Comparison of ENCODE assay signal across 8 mouse cellular contexts in the genomic region with DNA sequence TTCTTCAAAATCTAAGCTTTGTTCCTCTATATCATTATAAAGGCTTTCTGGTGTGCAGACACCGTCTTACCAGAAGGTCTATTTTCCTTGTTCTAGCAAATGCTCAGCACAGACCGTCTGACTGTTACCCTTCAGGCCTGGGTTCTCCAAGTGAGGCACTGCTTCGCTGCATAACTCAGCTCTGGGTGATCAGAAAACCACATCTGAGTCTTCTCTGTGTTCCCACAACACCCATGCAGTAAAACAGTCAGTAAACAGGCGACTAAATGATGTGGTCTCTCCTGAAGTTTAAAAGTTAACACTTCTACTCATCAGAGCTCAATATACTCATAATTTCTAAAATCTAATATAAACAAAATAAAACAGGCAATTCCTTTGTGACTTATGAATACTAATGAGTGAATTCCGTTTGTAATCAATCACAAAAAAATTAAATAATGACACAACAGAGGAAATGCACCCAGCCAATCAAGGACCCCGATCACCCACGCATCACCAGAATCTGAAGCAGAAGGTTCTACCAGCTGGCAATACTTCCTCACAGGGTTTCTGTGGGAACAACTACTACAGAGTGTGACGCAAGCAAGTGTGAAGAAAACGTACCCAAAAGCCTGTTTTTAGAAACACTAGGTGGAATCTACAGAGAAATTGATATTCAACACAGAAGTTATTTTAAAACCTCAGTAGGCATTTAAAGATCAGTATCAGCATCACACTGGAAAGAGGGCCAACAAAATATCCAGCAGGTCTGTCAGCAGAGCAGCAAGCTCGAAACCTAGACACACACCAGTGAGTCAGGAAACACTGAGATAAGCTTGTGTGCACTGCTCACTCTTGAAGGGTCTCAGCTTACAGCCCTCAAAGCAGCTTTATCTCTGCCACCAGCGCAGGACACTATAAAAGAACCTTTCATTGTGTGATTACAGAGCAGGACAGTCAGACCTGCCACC. TPM values are rescaled to one million over a fixed set of nuclear protein-coding genes. Genes with fewer than 3 reads are reported as not detected.
DNase-seq lines count a peak whose midpoint lies in the region; ATAC-seq and TF ChIP-seq lines count a peak whose summit lies in the region.

No protein-coding gene starts in this region.

- no peak; the same call in 1 of the 2 replicates for ATAC-seq in heart, embryonic 13.5 days (ENCODE audit: extremely low read depth, insufficient number of reproducible peaks, low FRiP score, low TSS enrichment)
- peak; percentile 53 to 91 for ATAC-seq in hematopoietic stem cell, adult 5-6 weeks (replicated peaks in 1 of 2; ENCODE audit: insufficient read depth in 1 of 2, low FRiP score in 2 of 2, low TSS enrichment in 1 of 2, low read depth in 1 of 2, poor library complexity in 2 of 2, severe bottlenecking in 2 of 2)
- peak; percentile 92 for ATAC-seq in liver, embryonic 13.5 days (ENCODE audit: low read depth)
- peak; percentile 68; the same call in 1 of the 2 replicates for ATAC-seq in stomach, postnatal 0 days (ENCODE audit: low FRiP score, low TSS enrichment)

- peaks cover 18% of the 10 kb centered on the region for H3K4me1 ChIP-seq in heart, embryonic 13.5 days
- H3K4me1 ChIP-seq in liver, embryonic 13.5 days (replicated peaks): peaks cover 14% of the 10 kb centered on the region
- 0 out of 2 replicates have a peak, but pooled peaks cover 2% of the 10 kb centered on the region for H3K4me1 ChIP-seq in stomach, postnatal 0 days (replicated peaks; ENCODE audit: control insufficient read depth, insufficient read depth)

- peak overlapping the region; percentile 35 for H3K4me2 ChIP-seq in heart, embryonic 13.5 days
- no peak overlapping the region for H3K4me2 ChIP-seq in liver, embryonic 13.5 days
- H3K4me2 ChIP-seq in stomach, postnatal 0 days (replicated peaks; ENCODE audit: low read depth): no peak overlapping the region

- no peak for DNase-seq in heart, postnatal 10 days
- peak; percentile 36 for DNase-seq in NIH3T3 (ENCODE audit: low read depth)
- peak; percentile 31 for DNase-seq in liver, embryonic 13.5 days
- peak; percentile 25 for DNase-seq in stomach, postnatal 0 days (ENCODE audit: low spot score)
- no peak for DNase-seq in gastrocnemius, postnatal 36 days
- no peak for DNase-seq in kidney, adult 18-20 months

- peaks cover 37% of the 10 kb centered on the region for H3K36me3 ChIP-seq in heart, embryonic 13.5 days
- H3K36me3 ChIP-seq in liver, embryonic 13.5 days: peaks cover 37% of the 10 kb centered on the region
- H3K36me3 ChIP-seq in stomach, postnatal 0 days (ENCODE audit: control insufficient read depth, insufficient read depth, low read length): no peaks in the 10 kb centered on the region

- 39% methylated on average over 11 of the region's 11 CpGs for WGBS in heart, embryonic 13.5 days
- 47% methylated on average over 11 of the region's 11 CpGs for WGBS in liver, embryonic 13.5 days (ENCODE audit: insufficient replicate concordance)
- WGBS in stomach, postnatal 0 days: 45% methylated on average over 11 of the region's 11 CpGs

- H3K4me3 ChIP-seq in heart, embryonic 13.5 days: no peak overlapping the region
- no peak overlapping the region for H3K4me3 ChIP-seq in liver, embryonic 13.5 days (replicated peaks)
- no peak overlapping the region for H3K4me3 ChIP-seq in stomach, postnatal 0 days (ENCODE audit: low read depth, low read length)

- no peaks in the 10 kb centered on the region for H3K27me3 ChIP-seq in heart, embryonic 13.5 days (replicated peaks)
- H3K27me3 ChIP-seq in liver, embryonic 13.5 days: no peaks in the 10 kb centered on the region
- no peaks in the 10 kb centered on the region for H3K27me3 ChIP-seq in stomach, postnatal 0 days (ENCODE audit: control insufficient read depth, insufficient read depth, low read length)

- no peak; the same call in 1 of the 2 replicates for TF ChIP-seq CTCF in stomach, postnatal 0 days (IDR thresholded peaks at IDR 0.05; ENCODE audit: low read depth)

- H3K27ac ChIP-seq in heart, embryonic 13.5 days (replicated peaks): peak overlapping the region; percentile 79
- peak overlapping the region; percentile 41; the same call in 1 of the 2 replicates for H3K27ac ChIP-seq in liver, embryonic 13.5 days
- H3K27ac ChIP-seq in stomach, postnatal 0 days (replicated peaks): peak overlapping the region; percentile 45; the same call in 1 of the 2 replicates

- TF ChIP-seq EP300 in stomach, postnatal 0 days (optimal IDR thresholded peaks at IDR 0.05): no peak

- no peaks in the 10 kb centered on the region for H3K9me3 ChIP-seq in heart, embryonic 13.5 days
- no peaks in the 10 kb centered on the region for H3K9me3 ChIP-seq in liver, embryonic 13.5 days (replicated peaks)
- no peaks in the 10 kb centered on the region for H3K9me3 ChIP-seq in stomach, postnatal 0 days (ENCODE audit: control insufficient read depth, low read length)

- peak overlapping the region; percentile 48; the same call in 1 of the 2 replicates for H3K9ac ChIP-seq in heart, embryonic 13.5 days
- H3K9ac ChIP-seq in liver, embryonic 13.5 days: no peak overlapping the region
- no peak overlapping the region for H3K9ac ChIP-seq in stomach, postnatal 0 days (ENCODE audit: low read length)

- intact Hi-C loops in heart, postnatal 10 days (cut with DNase I): no loop called here
- intact Hi-C loops in gastrocnemius, postnatal 36 days (cut with DNase I): no loop called here

RNA-seq across cellular contexts. Expression of a gene that starts 46.4 kb away (rescaled TPM):
- polyA plus RNA-seq in heart, embryonic 13.5 days (2015; fragmentation: Nextera tagmentation; extraction: Ambion mirVana): 4.6 and 5.6 TPM in 2 replicates
- total RNA-seq in heart, postnatal 10 days (2021): 10 to 100 TPM in 1 of 2 experiments, 1 to 10 TPM in 1; 8.8 to 11.7 TPM
- total RNA-seq in hematopoietic stem cell, adult 5-6 weeks (2017): 29.8 and 49.2 TPM in 2 replicates
- polyA plus RNA-seq in liver, embryonic 13.5 days (2015; fragmentation: Nextera tagmentation; extraction: Ambion mirVana): 3.0 and 3.5 TPM in 2 replicates
- polyA plus RNA-seq in stomach, postnatal 0 days (2015; fragmentation: Nextera tagmentation; extraction: Ambion mirVana): 1.6 and 2.0 TPM in 2 replicates
- 1 to 10 TPM; 4.3 to 5.8 TPM for total RNA-seq in gastrocnemius, postnatal 36 days (2021)

Comparison
In these comparisons a context has a peak if more than half of its experiments do, and no peak if none do; other contexts are left out.
1. DNase-seq: peak in NIH3T3 (single experiment), liver, embryonic 13.5 days (single experiment) and stomach, postnatal 0 days (single experiment); none in heart, postnatal 10 days (0 of 2), gastrocnemius, postnatal 36 days (0 of 2) and kidney, adult 18-20 months (single experiment).
2. Peak in every context shown above with its lines, with median percentiles within 50 percentile points of each other: H3K27ac ChIP-seq.